Mouse (Mus musculus) lung, postnatal 0 days (tissue): ENCODE data around the gene Fat3.

Experiments
- CTCF ChIP-seq: IDR thresholded peaks from 2 replicates; pipeline ENCODE4 v1.5.1; 2016; ENCODE audit warnings: antibody characterized with exemption, mild to moderate bottlenecking
- EP300 ChIP-seq: IDR thresholded peaks from 2 replicates; pipeline ENCODE4 v1.6.1; 2016; ENCODE audit warnings: antibody characterized with exemption, mild to moderate bottlenecking, control low read depth

DNA sequence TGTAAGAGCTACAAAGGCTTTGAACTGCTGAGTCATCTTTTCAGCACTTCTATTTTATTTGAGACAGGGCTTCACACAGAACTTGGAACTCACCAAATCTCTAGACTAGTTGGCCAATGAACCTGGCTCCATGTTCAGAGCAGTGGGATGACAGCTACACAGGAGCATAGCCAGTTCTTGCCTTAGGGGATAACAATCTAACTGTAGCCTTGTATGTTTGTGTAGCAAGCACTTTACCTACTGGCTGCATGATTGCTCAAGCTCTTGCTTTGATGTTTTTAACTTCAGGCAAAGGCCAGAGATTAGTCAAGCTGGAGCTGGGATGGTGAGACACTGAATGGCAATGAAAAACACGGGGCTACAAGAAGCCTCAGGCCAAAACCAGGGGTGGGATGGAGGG lies 146.2 kb downstream of the Fat3 start:
- TF ChIP-seq EP300 (no peak), CTCF (no peak)
